Mouse (Mus musculus): ENCODE measurements around the gene Tacc3. TPM values are rescaled to one million over a fixed set of nuclear protein-coding genes. Genes with fewer than 3 reads are reported as not detected.

Gene Tacc3
- polyA plus RNA-seq, 1 experiment from 2014 or later: 67.0 TPM

DNA sequence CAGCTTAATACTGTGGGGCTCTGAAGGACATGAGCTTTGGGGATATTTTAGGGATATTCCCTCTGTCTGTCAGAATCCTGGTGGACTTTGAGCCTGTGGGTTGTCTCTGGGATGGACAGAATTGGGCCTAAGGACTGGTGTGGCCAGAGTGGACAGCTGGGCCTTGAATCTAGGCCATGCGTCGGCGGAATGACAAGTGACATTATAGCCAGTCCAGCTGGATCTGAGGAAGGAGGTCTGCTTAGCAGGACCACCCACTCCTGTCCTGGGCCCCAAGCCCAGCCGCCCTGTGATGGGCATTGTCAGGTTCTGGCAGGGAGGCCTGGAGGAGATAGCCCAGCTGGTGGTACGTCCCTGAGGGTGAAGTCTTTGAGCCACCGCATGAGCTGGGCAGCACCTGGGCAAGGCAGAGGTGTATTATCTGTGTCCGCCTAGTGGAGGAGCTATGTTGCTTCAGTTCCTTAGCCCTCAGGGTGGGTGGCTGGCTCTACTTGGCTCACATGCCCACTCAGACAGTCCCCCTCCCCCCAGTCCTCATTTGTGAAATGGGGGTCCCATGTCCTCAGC is 68.2 kb downstream of the Tacc3 start:
- WGBS (ENCODE audit: insufficient replicate concordance): 78% methylated on average over 7 of the region's 7 CpGs
- no peak for DNase-seq

GRCm38 (mm10) chr5:33726891-33727290 is 69.0 kb downstream of the Tacc3 start:
- peaks cover 16% of the 10 kb centered on the region for H3K4me1 ChIP-seq (ENCODE audit: insufficient read depth)
- no peak for TF ChIP-seq CTCF (IDR thresholded peaks at IDR 0.05; ENCODE audit: low read depth)
- no peak for TF ChIP-seq EP300 (IDR thresholded peaks at IDR 0.05; ENCODE audit: low read depth)
- H3K36me3 ChIP-seq (replicated peaks; ENCODE audit: insufficient read depth, low read length): no peaks in the 10 kb centered on the region
- no peak overlapping the region for H3K27ac ChIP-seq (ENCODE audit: low read depth)
- ATAC-seq: no peak
- DNase-seq: no peak
- no peaks in the 10 kb centered on the region for H3K9me3 ChIP-seq (ENCODE audit: low read length)
- H3K27me3 ChIP-seq (ENCODE audit: insufficient read depth, low read length): peaks cover 29% of the 10 kb centered on the region
- no peak overlapping the region for H3K9ac ChIP-seq (replicated peaks)
- 61% methylated on average over 1 of the region's 1 CpGs for WGBS (ENCODE audit: insufficient replicate concordance)
- no peak overlapping the region for H3K4me2 ChIP-seq (ENCODE audit: low read depth, low read length)
- H3K4me3 ChIP-seq (ENCODE audit: low read depth, low read length): no peak overlapping the region

More for the DNA sequence above, 68.2 kb downstream of the Tacc3 start:
- TF ChIP-seq CTCF (IDR thresholded peaks at IDR 0.05; ENCODE audit: low read depth) (no peak), EP300 (IDR thresholded peaks at IDR 0.05; ENCODE audit: low read depth) (no peak)
- peaks cover 16% of the 10 kb centered on the region for H3K4me1 ChIP-seq (ENCODE audit: insufficient read depth)
- H3K27ac ChIP-seq (ENCODE audit: low read depth): no peak overlapping the region
- H3K36me3 ChIP-seq (replicated peaks; ENCODE audit: insufficient read depth, low read length): no peaks in the 10 kb centered on the region
- H3K4me3 ChIP-seq (ENCODE audit: low read depth, low read length): no peak overlapping the region
- no peak for ATAC-seq
- no peaks in the 10 kb centered on the region for H3K9me3 ChIP-seq (ENCODE audit: low read length)
- H3K9ac ChIP-seq (replicated peaks): no peak overlapping the region
- H3K4me2 ChIP-seq (ENCODE audit: low read depth, low read length): no peak overlapping the region
- H3K27me3 ChIP-seq (ENCODE audit: insufficient read depth, low read length): peaks cover 34% of the 10 kb centered on the region

Other genes starting within 250 kb of the Tacc3 start
- gene Nkx1-1, start 224.2 kb upstream of the Tacc3 start, polyA plus RNA-seq (2015; fragmentation: Nextera tagmentation; extraction: Ambion mirVana): not detected in 2 replicates
- 20.5 and 21.0 TPM in 2 replicates for gene Fam53a, start 28.5 kb upstream of the Tacc3 start, polyA plus RNA-seq (2015; fragmentation: Nextera tagmentation; extraction: Ambion mirVana)
- 0.06 and 0.20 TPM in 2 replicates for gene Gm9903, start 28.2 kb upstream of the Tacc3 start, polyA plus RNA-seq (2015; fragmentation: Nextera tagmentation; extraction: Ambion mirVana)
- gene Slbp, start 5.6 kb upstream of the Tacc3 start, polyA plus RNA-seq (2015; fragmentation: Nextera tagmentation; extraction: Ambion mirVana): 144 and 150 TPM in 2 replicates
- 15.8 and 16.5 TPM in 2 replicates for gene Tmem129, start 288 bp downstream of the Tacc3 start, polyA plus RNA-seq (2015; fragmentation: Nextera tagmentation; extraction: Ambion mirVana)
- gene Fgfr3, start 63.5 kb downstream of the Tacc3 start, polyA plus RNA-seq (2015; fragmentation: Nextera tagmentation; extraction: Ambion mirVana): 1.3 and 1.4 TPM in 2 replicates
- gene Letm1, start 124.7 kb downstream of the Tacc3 start, polyA plus RNA-seq (2015; fragmentation: Nextera tagmentation; extraction: Ambion mirVana): 18.6 and 20.0 TPM in 2 replicates
- 8.0 and 13.9 TPM in 2 replicates for gene Nsd2, start 162.6 kb downstream of the Tacc3 start, polyA plus RNA-seq (2015; fragmentation: Nextera tagmentation; extraction: Ambion mirVana)

All from liver, postnatal 0 days (tissue).